Comparison of ENCODE assay signal across 13 mouse cellular contexts in genomic region chr11:31676661-31677252, GRCm38 (mm10). TPM values are rescaled to one million over a fixed set of nuclear protein-coding genes. Genes with fewer than 3 reads are reported as not detected.
A peak's percentile ranks its signal among the peaks of the same experiment; 100 is the strongest.
DNase-seq lines count a peak whose midpoint lies in the region; ATAC-seq and TF ChIP-seq lines count a peak whose summit lies in the region.
"Had no signal": no experiment of that assay in that cellular context is flagged by ENCODE, and none has a peak within 500 bp of the region (broad histone marks: within the 10 kb centered on the region; RNA-seq: fewer than 3 reads in every experiment).

No protein-coding gene starts in this region.

- intact Hi-C loops in gastrocnemius, adult 2 months (cut with DNase I), result loop anchor here (2.0 kb wide), 1 partner anchor 194 kb away; no protein-coding TSS in a partner anchor
- intact Hi-C loops in gastrocnemius, postnatal 36 days (cut with DNase I), result loop anchor here (5.0 to 10.0 kb wide), 2 partner anchors 196 to 488 kb away; partner anchors contain the start of gene Cpeb4

- H3K9ac ChIP-seq in midbrain, embryonic 11.5 days (ENCODE audit: low read length), result no peak overlapping the region
- no peak overlapping the region for H3K9ac ChIP-seq in midbrain, embryonic 14.5 days (replicated peaks; ENCODE audit: low read length)
- H3K9ac ChIP-seq: embryonic facial prominence, embryonic 12.5 days; limb, embryonic 15.5 days; midbrain, embryonic 15.5 days; neural tube, embryonic 13.5 days had no signal

- peaks cover 9% of the 10 kb centered on the region; the same call in 1 of the 2 replicates for H3K4me1 ChIP-seq in midbrain, embryonic 11.5 days (ENCODE audit: control insufficient read depth, insufficient read depth, low read length)
- no peaks in the 10 kb centered on the region for H3K4me1 ChIP-seq in midbrain, embryonic 14.5 days (ENCODE audit: control insufficient read depth, insufficient read depth, low read length)

- H3K36me3 ChIP-seq in midbrain, embryonic 11.5 days (ENCODE audit: control insufficient read depth, insufficient read depth, low read length), result no peaks in the 10 kb centered on the region
- no peaks in the 10 kb centered on the region for H3K36me3 ChIP-seq in midbrain, embryonic 14.5 days (ENCODE audit: control insufficient read depth, insufficient read depth, low read length)
- H3K36me3 ChIP-seq: embryonic facial prominence, embryonic 12.5 days; limb, embryonic 15.5 days; midbrain, embryonic 15.5 days; neural tube, embryonic 13.5 days had no signal

- H3K4me2 ChIP-seq in midbrain, embryonic 11.5 days, result no peak overlapping the region
- no peak overlapping the region for H3K4me2 ChIP-seq in midbrain, embryonic 14.5 days (ENCODE audit: low read length)
- H3K4me2 ChIP-seq: embryonic facial prominence, embryonic 12.5 days; limb, embryonic 15.5 days; midbrain, embryonic 15.5 days; neural tube, embryonic 13.5 days had no signal

- H3K27ac ChIP-seq in gastrocnemius, adult 2 months, result peak overlapping the region; percentile 83
- H3K27ac ChIP-seq in midbrain, embryonic 11.5 days (ENCODE audit: low read depth, low read length), result no peak overlapping the region
- H3K27ac ChIP-seq in midbrain, embryonic 14.5 days (replicated peaks; ENCODE audit: low read depth, low read length), result no peak overlapping the region
- H3K27ac ChIP-seq: embryonic facial prominence, embryonic 12.5 days; limb, embryonic 15.5 days; midbrain, embryonic 15.5 days; neural tube, embryonic 13.5 days had no signal

- no peaks in the 10 kb centered on the region for H3K27me3 ChIP-seq in midbrain, embryonic 11.5 days (ENCODE audit: control insufficient read depth, insufficient read depth, low read length)
- H3K27me3 ChIP-seq in midbrain, embryonic 14.5 days (ENCODE audit: control insufficient read depth, insufficient read depth, low read length), result no peaks in the 10 kb centered on the region
- H3K27me3 ChIP-seq: embryonic facial prominence, embryonic 12.5 days; limb, embryonic 15.5 days; midbrain, embryonic 15.5 days; neural tube, embryonic 13.5 days had no signal

- no peaks in the 10 kb centered on the region for H3K9me3 ChIP-seq in midbrain, embryonic 11.5 days (ENCODE audit: control insufficient read depth, low read length)
- H3K9me3 ChIP-seq in midbrain, embryonic 14.5 days (ENCODE audit: control insufficient read depth, low read length), result no peaks in the 10 kb centered on the region
- H3K9me3 ChIP-seq: embryonic facial prominence, embryonic 12.5 days; limb, embryonic 15.5 days; midbrain, embryonic 15.5 days; neural tube, embryonic 13.5 days had no signal

- ATAC-seq in midbrain, embryonic 11.5 days (ENCODE audit: low FRiP score), result no peak
- ATAC-seq in midbrain, embryonic 14.5 days (ENCODE audit: low FRiP score, low TSS enrichment), result no peak
- ATAC-seq: midbrain, embryonic 15.5 days had no signal

- TF ChIP-seq CTCF in gastrocnemius, adult 2 months (IDR thresholded peaks at IDR 0.05), result no peak

- DNase-seq in gastrocnemius, adult 2 months, result peak; percentile 47
- no peak for DNase-seq in gastrocnemius, postnatal 36 days
- peak; percentile 84 for DNase-seq in midbrain, embryonic 11.5 days (ENCODE audit: low spot score, missing footprints)
- DNase-seq in midbrain, embryonic 14.5 days, result no peak
- peak; percentile 54 for DNase-seq in NIH3T3 (ENCODE audit: low read depth)
- peak; percentile 55 for DNase-seq in cerebellum, postnatal 25 days
- no peak for DNase-seq in neural tube, embryonic 10.5 days (ENCODE audit: extremely low spot score, low spot score)
- DNase-seq: lung, postnatal 10 days; right cerebral cortex, adult 18-20 months had no signal

- H3K4me3 ChIP-seq in gastrocnemius, adult 2 months, result no peak overlapping the region
- no peak overlapping the region for H3K4me3 ChIP-seq in midbrain, embryonic 11.5 days (ENCODE audit: low read depth, low read length)
- H3K4me3 ChIP-seq in midbrain, embryonic 14.5 days (replicated peaks; ENCODE audit: low read depth, low read length), result no peak overlapping the region
- H3K4me3 ChIP-seq: embryonic facial prominence, embryonic 12.5 days; limb, embryonic 15.5 days; midbrain, embryonic 15.5 days; neural tube, embryonic 13.5 days had no signal

- 83% methylated on average over 3 of the region's 3 CpGs for WGBS in midbrain, embryonic 11.5 days
- 89% methylated on average over 3 of the region's 3 CpGs for WGBS in midbrain, embryonic 14.5 days

RNA-seq across cellular contexts. Expression of gene Bod1, which starts 5.1 kb away (rescaled TPM):
- 100 to 1,000 TPM; 137 to 158 TPM for total RNA-seq in gastrocnemius, adult 2 months (2021)
- 100 to 1,000 TPM; 131 to 146 TPM for total RNA-seq in gastrocnemius, postnatal 36 days (2021)
- polyA plus RNA-seq in midbrain, embryonic 11.5 days (2014; fragmentation: Nextera tagmentation; extraction: Ambion mirVana), result 148 and 160 TPM in 2 replicates
- 164 and 168 TPM in 2 replicates for polyA plus RNA-seq in midbrain, embryonic 14.5 days (2014; fragmentation: Nextera tagmentation; extraction: Ambion mirVana)

Comparison
In these comparisons a context has a peak if more than half of its experiments do, and no peak if none do; other contexts are left out.
1. DNase-seq: peak in gastrocnemius, adult 2 months (single experiment), midbrain, embryonic 11.5 days (single experiment), NIH3T3 (single experiment) and cerebellum, postnatal 25 days (2 of 2); none in gastrocnemius, postnatal 36 days (0 of 2), midbrain, embryonic 14.5 days (single experiment) and neural tube, embryonic 10.5 days (single experiment).